Mouse (Mus musculus) cerebellum, adult 18-20 months (tissue): ENCODE results near the gene Amfr.

Experiments
- DNase-seq, 2 experiments: peaks; one replicate each; pipeline ENCODE4 v3.0.0; 2021

Amfr gene

GRCm38 (mm10) chr8:93929233-93929632 is 83.4 kb downstream of the Amfr start:
- peak in 1 of 2 experiments; percentile 8 for DNase-seq

- peak in 1 of 2 experiments; percentile 4 for DNase-seq
Measured at GRCm38 (mm10) chr8:93925513-93925912, 87.1 kb downstream of the Amfr start.

GRCm38 (mm10) chr8:93923897-93924334 is 88.7 kb downstream of the Amfr start:
- DNase-seq, result peak; percentile 57 to 68
